Mouse (Mus musculus) kidney, postnatal 25 days (tissue): Measurements from ENCODE around the gene Inpp5a.
A peak's percentile ranks its signal among the peaks of the same experiment; 100 is the strongest.

ENCODE experiments used
- DNase-seq, 2 experiments: peaks; one replicate each; pipeline ENCODE4 v3.0.0; 2021; ENCODE audit warnings: mixed read lengths in 2 of 2

Inpp5a gene

DNA sequence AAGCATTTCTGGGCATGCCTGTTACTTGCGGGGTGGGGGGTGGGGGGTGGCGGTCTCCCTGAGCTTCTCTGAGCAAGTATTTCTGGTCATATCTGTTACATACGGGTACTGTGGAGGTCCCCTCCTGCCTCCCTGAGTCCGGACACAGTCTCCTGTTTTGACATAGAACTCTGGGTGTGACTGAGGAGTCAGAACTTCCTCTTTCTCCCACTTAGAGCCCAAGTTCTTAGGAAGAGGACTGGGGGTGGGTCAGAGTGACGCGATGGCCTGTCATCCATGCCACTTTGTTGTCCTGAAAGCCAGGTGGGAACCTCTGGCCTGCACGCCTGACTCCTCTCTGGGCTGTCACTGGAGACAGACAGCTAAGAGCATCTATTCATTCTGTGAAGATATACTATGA lies 11.5 kb upstream of the Inpp5a start:
- DNase-seq: no peak

DNA sequence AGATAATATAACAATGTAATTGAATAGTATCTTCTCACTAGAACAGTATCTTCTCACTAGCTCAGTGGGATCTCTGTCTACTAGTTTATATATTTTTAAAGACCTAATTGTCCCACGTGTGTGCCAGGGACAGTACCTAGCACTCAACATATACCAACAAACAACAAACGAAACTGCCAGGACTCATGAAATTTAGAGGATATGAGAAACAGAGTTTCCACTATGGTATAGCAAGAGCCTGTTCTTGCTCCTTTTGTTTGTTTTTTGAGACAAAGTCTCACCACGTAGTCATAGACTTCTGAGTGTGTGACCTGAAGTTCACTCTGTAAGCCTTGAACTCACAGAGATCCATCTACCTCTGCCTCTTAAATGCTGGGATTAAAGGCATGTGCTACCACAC lies 10.6 kb upstream of the Inpp5a start:
- DNase-seq: no peak

DNA sequence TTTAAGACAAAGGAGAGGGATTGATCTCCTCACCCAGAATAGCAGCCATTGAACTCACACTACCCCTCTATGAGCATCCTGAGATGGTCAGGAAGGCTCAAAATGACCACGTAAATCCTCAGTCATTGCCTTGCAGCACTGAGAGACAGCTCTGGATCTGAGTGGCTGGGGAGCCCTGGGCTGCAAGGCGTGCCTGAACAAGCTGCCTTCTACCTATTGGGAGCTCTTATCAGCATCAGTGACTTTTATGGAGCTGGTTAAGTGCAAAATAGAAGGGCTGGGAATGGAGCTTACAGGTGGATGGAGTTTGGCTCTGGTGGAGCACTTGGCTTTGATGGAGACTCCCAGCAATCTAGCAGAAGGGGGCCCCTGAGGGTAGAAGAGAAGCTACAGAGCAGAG lies 9.2 kb upstream of the Inpp5a start:
- DNase-seq: no peak

- DNase-seq: no peak
These were observed 8.7 kb upstream of the Inpp5a start for GRCm38 (mm10) chr7:139380225-139380624.

DNA sequence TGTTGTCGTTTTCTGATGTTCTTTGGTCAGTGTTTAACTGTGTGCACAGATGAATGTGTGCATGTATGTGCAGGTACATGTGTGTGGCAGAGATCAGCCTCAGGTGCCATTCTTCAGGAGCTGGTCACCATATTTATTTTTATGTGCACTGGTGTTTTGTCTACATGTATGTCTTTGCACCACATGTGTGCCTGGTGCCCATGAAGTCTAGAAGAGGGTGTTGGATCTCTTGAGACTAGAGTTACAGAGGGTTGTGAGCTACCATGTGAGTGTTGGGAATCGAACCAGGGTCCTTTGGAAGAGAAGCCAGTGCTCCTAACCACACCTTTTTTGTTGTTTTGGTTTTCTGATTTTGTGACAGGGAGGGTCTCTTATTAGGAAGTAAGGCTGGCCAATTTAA lies 7.0 kb upstream of the Inpp5a start:
- DNase-seq: no peak

GRCm38 (mm10) chr7:139382796-139383195 lies 6.1 kb upstream of the Inpp5a start:
- DNase-seq: no peak

- no peak for DNase-seq
These were observed 4.4 kb upstream of the Inpp5a start for GRCm38 (mm10) chr7:139384500-139384899.

DNA sequence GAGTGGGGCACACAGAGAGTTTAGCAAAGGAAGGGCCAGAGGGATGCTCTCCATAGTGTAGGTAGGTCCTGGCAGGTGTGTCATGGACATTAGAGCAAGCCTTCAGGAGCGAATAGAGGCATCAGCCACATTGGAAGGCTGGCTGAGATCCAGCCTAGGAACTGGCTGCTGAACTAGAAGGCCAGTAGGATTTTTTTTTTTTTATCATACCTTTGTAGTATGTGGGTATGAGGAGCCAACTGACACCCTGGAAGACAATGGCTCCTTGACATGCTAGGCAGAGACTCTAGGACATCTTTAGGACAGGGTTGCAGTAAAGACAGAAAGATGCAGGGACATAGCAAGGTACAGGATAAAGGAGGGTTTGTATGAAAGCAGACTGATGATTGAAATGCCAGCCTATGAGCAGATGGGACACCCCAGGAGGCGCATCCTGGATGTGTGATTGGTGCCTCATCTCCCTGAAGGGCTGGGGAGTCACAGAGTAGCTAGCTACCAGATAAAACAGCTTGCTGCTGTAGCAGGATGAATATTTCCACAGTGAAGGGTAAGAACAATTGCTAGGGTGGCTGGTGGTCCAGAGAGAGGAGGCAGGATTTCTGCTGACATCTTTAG lies 3.9 kb upstream of the Inpp5a start:
- no peak for DNase-seq

GRCm38 (mm10) chr7:139386933-139387690 lies 1.8 kb upstream of the Inpp5a start:
- DNase-seq: no peak

DNA sequence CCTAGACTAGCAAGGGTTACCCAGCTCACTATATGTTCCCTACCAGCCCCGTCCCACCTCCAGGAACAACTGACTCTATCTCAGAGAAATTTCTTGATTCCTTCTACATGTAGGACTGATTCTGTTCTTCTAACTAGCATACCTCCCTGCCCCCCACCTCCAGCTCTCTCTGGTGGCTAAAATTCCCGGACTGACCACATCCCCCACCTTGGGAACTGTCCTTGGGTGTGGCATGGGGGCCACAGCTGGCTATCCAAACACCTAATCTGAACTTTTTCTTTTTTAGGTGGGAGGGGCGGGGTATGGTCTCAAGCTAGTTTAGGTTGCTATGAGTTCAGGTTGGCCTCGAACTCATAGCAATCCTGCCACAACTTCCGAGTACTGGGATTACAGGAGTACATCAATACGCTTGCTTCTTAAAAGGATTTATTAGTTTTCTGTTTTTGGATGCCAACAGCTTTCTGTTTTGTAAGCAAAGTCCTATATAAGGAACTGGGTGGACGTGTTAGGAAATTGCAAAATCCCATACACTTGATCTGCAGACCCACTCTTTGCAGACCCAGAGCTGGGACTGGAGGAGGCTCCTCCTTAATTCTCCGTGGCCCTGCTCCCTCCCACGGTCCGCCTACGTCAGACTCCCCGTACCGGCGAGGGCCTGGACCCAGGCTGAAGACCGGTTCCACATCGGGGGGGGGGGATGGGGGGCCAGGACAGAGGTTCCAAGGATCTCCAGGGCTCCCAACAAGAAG lies 814 bp upstream of the Inpp5a start:
- DNase-seq: no peak

GRCm38 (mm10) chr7:139389213-139389761 lies 378 bp downstream of the Inpp5a start:
- DNase-seq: peak; percentile 27 to 61

- peak; percentile 26 to 61 for DNase-seq
These were observed 1.5 kb downstream of the Inpp5a start for GRCm38 (mm10) chr7:139390380-139390779.

GRCm38 (mm10) chr7:139390926-139391325 lies 2.0 kb downstream of the Inpp5a start:
- DNase-seq: no peak

DNA sequence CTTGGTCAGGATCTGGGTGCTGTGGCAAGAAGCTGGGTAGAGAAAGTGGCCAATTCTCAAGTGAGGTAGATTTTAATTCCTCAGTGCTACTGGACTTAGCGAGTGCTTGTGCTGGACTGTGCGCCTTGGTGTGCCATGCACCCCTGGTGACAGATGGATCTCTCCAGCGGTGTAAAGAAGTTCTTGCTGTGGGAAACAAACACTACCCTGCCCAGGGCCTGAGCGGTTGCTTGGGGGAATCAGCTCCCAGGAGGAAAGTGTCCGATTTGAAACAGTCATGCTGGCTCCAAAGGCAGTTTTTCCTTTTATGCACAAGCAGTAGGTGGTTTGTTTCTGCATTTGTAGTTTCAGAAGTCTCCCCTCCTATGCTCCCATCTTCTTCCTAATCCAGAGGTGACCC lies 2.8 kb downstream of the Inpp5a start:
- no peak for DNase-seq

- no peak for DNase-seq
These were observed 3.2 kb downstream of the Inpp5a start for GRCm38 (mm10) chr7:139392106-139392505.

DNA sequence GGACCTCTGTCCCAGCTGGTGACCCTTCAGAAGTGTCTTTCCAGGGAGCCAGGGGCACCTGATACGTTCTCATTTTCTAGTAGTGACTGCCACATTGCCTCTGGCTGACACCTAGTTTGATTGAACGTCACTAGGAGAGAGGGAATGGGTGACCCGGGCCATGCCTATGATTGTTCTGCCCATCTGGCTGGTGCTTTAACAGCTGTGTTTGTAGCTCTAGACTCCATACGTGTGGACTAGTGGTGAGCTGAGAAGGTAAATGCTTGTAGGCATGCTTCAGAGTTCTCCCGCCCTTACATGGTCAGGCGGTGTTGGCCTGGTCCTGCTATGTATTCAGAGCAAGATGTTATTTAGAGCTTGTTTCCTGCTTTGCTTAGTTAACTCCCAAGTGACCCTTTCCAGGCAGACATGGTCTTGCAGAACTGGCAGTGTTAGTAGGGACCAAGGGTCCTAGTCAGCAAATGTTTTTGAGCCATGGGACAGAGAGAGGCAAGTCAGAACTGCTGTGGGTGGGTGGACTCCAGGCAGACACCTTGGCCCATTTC lies 3.9 kb downstream of the Inpp5a start:
- DNase-seq: peak in 1 of 2 experiments; percentile 32

DNA sequence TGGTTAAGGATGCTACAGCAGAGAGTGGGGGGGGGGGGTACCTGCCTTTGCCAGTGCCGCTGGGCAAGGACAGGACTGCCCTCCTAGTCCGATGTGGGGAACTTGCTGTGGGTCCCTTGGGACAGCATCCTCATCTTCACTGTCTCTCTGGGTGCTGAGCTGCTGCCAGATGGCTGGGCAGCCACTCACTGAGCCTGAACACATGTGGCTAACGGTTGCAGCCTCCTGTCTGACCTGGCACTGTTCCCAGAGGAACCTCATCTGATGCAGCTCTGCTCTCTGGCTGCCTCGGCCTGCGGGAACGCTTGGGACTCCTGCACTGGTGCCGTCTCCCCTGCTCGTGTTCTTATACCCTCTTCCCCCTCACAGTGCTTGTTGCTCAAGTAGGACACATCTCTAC lies 8.6 kb downstream of the Inpp5a start:
- DNase-seq: peak; percentile 72 to 76

DNA sequence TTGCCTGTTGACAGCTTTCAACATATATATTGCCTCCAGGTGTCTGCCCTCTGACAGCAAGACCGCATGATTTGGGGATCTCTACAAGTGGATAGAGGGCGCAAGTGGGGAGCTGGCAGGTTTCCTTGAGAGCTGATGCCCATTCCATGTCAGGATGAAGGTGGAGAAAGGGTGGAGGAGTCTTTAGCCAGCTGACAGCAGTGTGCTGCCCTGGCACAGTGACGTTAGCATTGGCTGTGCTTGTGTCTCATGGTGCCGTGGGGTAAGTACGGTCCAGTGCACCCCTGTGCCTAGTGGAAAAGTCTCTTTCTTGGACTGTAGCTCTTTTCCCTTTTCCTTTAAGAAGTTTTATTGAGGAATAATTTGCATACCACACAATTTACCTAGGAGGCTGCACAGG lies 9.2 kb downstream of the Inpp5a start:
- DNase-seq: peak; percentile 16 to 60

DNA sequence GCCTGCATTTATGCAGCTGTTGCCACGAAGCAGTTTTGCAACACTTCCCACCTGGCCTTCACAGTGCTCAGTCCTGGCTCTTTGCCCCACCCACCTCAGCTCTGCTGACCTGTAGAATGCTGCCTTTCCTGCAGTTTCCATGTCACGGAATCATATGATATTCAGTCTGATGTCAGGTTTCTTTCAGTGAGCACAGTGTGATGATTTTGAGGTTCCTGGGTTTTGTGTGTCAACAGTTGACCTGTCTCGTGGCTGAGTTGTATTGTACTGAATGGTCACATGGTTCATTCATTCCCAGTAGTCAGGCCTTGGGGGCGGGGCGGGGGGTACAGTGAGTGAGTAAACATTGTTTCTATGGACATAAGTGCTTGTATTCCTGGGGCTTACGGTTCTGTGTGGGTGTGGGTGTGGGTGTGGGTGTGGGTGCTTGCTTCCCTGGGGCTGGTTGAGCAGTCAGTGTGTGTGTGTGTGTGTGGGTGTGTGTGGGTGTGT lies 9.7 kb downstream of the Inpp5a start:
- DNase-seq: peak; percentile 52 to 76

DNA sequence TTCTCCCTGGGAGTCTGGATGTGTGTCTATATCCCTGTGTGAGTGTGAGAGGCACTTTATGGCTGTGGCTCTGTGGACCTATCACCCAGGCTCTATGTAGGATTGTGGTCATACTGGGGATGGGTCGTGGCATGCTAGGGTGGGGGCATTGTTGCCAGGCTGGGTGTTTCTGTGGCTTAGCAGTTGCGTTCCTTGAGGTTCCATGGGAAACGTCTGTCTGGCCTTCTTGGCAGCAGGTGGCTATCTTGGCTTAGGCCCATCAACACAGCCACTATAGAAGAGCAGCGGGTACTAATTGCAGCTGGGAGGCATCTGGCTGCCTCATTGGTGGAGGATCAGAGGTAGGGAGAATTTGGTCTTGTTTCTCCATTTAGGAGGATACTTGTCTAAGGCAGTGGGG lies 10.7 kb downstream of the Inpp5a start:
- DNase-seq: no peak

DNA sequence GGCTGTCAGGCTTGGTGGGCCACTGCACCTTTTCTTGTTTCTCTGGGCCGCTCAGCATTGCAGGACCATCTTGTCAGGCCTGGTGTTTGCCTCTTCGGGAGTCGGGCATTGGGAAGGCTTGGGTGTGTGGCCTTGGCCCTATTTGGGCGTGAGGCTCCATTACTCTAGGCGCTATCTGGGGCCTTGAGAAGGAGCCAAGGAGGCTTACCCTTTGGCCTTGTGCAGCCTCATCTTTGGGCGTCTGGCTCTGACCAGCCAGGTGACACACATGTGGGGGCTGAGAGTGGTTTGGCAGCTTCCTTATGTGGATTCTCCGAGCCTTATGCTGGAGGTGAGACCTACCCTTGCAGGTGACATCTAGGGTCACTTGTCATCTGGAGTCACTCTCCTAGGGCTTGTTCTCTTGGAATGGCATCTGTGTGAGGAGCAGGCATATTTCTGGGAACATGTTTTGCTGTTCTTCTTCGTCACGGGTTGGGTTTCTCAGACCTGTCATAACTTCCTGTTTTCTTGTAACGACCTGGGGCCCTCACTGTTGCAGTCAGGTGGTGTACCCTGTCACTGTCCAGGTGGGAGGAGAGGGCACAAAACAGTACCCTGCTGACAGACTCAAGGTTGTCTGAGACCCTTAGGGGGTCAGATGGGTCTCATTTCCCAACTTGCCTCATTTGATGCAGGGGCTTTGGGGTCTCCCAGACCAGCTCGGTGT lies 11.2 kb downstream of the Inpp5a start:
- DNase-seq: no peak

GRCm38 (mm10) chr7:139400926-139401325 lies 12.0 kb downstream of the Inpp5a start:
- no peak for DNase-seq
